Mouse (Mus musculus) G1E (cell line): Measurements from ENCODE around the gene Dcaf17.

Experiments
- CTCF ChIP-seq: IDR thresholded peaks from 2 replicates; pipeline ENCODE4 v1.5.1; 2012; ENCODE audit warnings: low read depth, low read length, inconsistent platforms, mixed read lengths
- TAL1 ChIP-seq: conservative IDR thresholded peaks from 2 replicates; pipeline ENCODE4 v1.6.1; 2012; ENCODE audit warnings: low read depth, low read length, inconsistent platforms, mixed read lengths

DNA sequence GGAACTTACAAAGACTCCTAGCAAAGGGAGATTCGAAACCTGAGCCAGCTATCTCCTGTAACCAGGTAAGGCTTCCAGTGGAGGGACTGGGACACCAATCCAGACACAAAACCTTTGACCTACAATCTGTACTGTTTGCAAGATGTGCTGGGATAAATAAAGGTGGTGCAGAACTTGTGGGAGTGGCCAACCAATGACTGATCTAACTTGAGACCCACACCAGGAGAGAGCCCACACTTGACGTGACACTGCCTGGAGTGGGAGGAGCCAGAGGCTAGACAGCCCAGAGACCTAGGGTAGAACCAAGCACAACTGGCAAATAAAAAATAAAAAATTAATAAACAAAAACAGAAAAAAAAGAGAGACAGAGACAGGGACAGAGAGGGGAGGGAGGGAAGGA, 24.5 kb upstream of the Dcaf17 start:
- TF ChIP-seq CTCF, result no peak
- no peak for TF ChIP-seq TAL1
